Mouse (Mus musculus) layer of hippocampus, adult 9-10 months (tissue): ENCODE data around the gene Gm20792.
"Not testable (repeated sequence)": the region's sequence is repeated elsewhere in the genome, so short reads cannot be mapped to it uniquely, and the experiment has no call there.

Experiments
- DNase-seq: peaks from one replicate; pipeline ENCODE4 v3.0.0; 2022; ENCODE audit warnings: low spot score

Gm20792 gene

GRCm38 (mm10) chrY:48311555-48311954 lies at the start of gene Gm20792:
TSS of gene Gm20792 (plus strand) at chrY:48311855.
- not testable (repeated sequence) for DNase-seq
